Mouse (Mus musculus): ENCODE data around the gene Spem1. TPM values are rescaled to one million over a fixed set of nuclear protein-coding genes. Genes with fewer than 3 reads are reported as not detected.

The Spem1 gene
- polyA plus RNA-seq, 1 experiment = 1.4 TPM

DNA sequence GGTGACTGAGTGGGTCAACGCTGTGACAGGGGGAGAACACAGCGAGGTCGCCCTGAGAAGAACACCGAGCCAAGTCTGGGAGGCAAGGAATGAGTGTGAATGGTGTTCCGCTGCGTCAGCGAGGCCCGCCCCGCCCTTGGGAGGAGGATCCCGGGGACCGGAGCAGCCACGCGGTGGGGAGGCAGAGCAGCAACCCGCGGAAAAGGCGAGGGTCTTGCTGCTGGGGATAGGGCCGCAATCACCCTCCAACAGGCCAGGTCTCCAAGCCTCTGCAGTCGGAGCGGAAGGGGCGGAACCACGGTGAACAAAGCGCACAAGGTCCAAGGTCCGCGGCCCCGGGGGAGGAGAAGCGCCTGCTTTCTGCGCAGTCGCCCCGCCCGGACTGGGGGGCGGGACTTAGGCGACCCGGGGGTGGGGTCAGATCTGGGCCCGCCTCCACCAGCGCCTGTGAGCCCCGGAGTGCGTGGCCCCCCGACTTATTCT is 24.3 kb upstream of the Spem1 start, which contains the start of gene Plscr3:
Gene Plscr3 (plus strand): TSS at position 179 of the 483 bp plus-strand sequence.
- DNase-seq = peak; percentile 88 to 92
- peak within 1 kb of the TSS; percentile 61 for H3K4me3 ChIP-seq (replicated peaks; ENCODE audit: insufficient read depth, low read depth, low read length)
- WGBS = under 1% methylated on average over 37 of the region's 38 CpGs
- peak within 1 kb of the TSS; percentile 42 for H3K27ac ChIP-seq (ENCODE audit: insufficient read depth, low read length)
- H3K4me1 ChIP-seq (ENCODE audit: control insufficient read depth, insufficient read depth, low read length) = peaks cover 14% of the 10 kb centered on the region
- TF ChIP-seq CTCF (IDR thresholded peaks at IDR 0.05; ENCODE audit: borderline replicate concordance, insufficient read depth, low read depth, low read length) = no peak
- peak; percentile 73 for TF ChIP-seq POLR2A (IDR thresholded peaks at IDR 0.05; ENCODE audit: borderline replicate concordance, insufficient read depth, low read length)
- no peaks in the 10 kb centered on the region for H3K27me3 ChIP-seq (ENCODE audit: control insufficient read depth, insufficient read depth, low read length)

GRCm38 (mm10) chr11:69838714-69839104 is 16.7 kb upstream of the Spem1 start:
- WGBS = under 1% methylated on average over 7 of the region's 7 CpGs
- H3K27me3 ChIP-seq (ENCODE audit: control insufficient read depth, insufficient read depth, low read length) = no peaks in the 10 kb centered on the region
- TF ChIP-seq POLR2A (IDR thresholded peaks at IDR 0.05; ENCODE audit: borderline replicate concordance, insufficient read depth, low read length) (no peak), CTCF (IDR thresholded peaks at IDR 0.05; ENCODE audit: borderline replicate concordance, insufficient read depth, low read depth, low read length) (no peak)

DNA sequence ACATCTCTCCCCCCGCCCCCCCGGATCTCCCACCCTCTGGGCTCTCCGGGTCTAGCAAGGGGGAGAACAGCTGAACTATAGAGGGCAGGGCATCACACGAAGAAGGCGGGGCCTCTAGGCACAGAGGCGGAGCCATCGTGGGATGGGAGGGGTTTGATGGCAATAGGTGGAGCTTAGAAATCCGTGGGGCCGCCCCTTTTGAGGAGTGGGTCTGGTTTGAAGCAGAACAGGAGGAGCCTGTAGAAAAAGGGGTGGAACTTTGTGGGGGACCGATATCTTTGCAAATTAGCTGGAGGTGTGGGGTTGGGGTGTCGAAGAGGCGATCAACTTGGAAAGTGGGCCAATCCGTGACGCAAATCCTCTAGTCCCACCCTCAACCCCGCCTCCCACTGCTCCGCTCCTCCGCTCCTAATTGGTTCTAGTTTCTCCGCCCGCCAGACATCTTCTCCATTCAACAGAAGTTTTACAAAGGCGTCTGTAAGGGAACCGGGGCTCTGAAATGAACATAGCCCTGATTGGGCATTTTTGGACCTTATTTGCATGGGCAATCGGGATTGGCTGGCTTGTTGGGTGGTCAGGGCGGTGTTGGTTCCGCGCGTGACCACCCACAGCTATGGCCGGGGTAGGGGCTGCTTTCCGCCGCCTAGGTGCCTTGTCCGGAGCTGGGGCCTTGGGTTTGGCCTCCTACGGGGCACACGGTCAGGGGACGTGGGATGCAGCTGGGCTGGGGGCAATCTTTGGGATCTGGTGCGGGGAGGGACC is 16.2 kb upstream of the Spem1 start, which contains the start of gene Tmem256:
Gene Tmem256 (plus strand): TSS at position 563 of the 762 bp plus-strand sequence.
- no peak for TF ChIP-seq CTCF (IDR thresholded peaks at IDR 0.05; ENCODE audit: borderline replicate concordance, insufficient read depth, low read depth, low read length)
- TF ChIP-seq POLR2A (IDR thresholded peaks at IDR 0.05; ENCODE audit: borderline replicate concordance, insufficient read depth, low read length) = peak; percentile 82
- peaks cover 5% of the 10 kb centered on the region; the same call in 1 of the 2 replicates for H3K4me1 ChIP-seq (ENCODE audit: control insufficient read depth, insufficient read depth, low read length)
- H3K4me3 ChIP-seq (replicated peaks; ENCODE audit: insufficient read depth, low read depth, low read length) = peak within 1 kb of the TSS; percentile 98
- under 1% methylated on average over 34 of the region's 34 CpGs for WGBS
- peak within 1 kb of the TSS; percentile 86 for H3K27ac ChIP-seq (ENCODE audit: insufficient read depth, low read length)
- no peaks in the 10 kb centered on the region for H3K27me3 ChIP-seq (ENCODE audit: control insufficient read depth, insufficient read depth, low read length)
- DNase-seq = peak; percentile 97 to 99

More at GRCm38 (mm10) chr11:69838714-69839104, 16.7 kb upstream of the Spem1 start:
- Histone ChIP-seq H3K27ac (ENCODE audit: insufficient read depth, low read length) (peak overlapping the region; percentile 86), H3K4me1 (ENCODE audit: control insufficient read depth, insufficient read depth, low read length) (peaks cover 2% of the 10 kb centered on the region; the same call in 1 of the 2 replicates), H3K4me3 (replicated peaks; ENCODE audit: insufficient read depth, low read depth, low read length) (peak overlapping the region; percentile 89)
- peak in 1 of 2 experiments; percentile 44 for DNase-seq

GRCm38 (mm10) chr11:69837604-69837951 is 15.6 kb upstream of the Spem1 start, which contains the start of gene Nlgn2:
TSS of gene Nlgn2 (minus strand) at chr11:69837784.
- peaks cover 5% of the 10 kb centered on the region for H3K4me1 ChIP-seq (ENCODE audit: control insufficient read depth, insufficient read depth, low read length)
- H3K4me3 ChIP-seq (replicated peaks; ENCODE audit: insufficient read depth, low read depth, low read length) = peak within 1 kb of the TSS; percentile 98
- no peaks in the 10 kb centered on the region for H3K27me3 ChIP-seq (ENCODE audit: control insufficient read depth, insufficient read depth, low read length)
- no peak for DNase-seq
- H3K27ac ChIP-seq (ENCODE audit: insufficient read depth, low read length) = peak within 1 kb of the TSS; percentile 86
- peak; percentile 47 for TF ChIP-seq POLR2A (IDR thresholded peaks at IDR 0.05; ENCODE audit: borderline replicate concordance, insufficient read depth, low read length)
- no peak for TF ChIP-seq CTCF (IDR thresholded peaks at IDR 0.05; ENCODE audit: borderline replicate concordance, insufficient read depth, low read depth, low read length)
- under 1% methylated on average over 32 of the region's 32 CpGs for WGBS

DNA sequence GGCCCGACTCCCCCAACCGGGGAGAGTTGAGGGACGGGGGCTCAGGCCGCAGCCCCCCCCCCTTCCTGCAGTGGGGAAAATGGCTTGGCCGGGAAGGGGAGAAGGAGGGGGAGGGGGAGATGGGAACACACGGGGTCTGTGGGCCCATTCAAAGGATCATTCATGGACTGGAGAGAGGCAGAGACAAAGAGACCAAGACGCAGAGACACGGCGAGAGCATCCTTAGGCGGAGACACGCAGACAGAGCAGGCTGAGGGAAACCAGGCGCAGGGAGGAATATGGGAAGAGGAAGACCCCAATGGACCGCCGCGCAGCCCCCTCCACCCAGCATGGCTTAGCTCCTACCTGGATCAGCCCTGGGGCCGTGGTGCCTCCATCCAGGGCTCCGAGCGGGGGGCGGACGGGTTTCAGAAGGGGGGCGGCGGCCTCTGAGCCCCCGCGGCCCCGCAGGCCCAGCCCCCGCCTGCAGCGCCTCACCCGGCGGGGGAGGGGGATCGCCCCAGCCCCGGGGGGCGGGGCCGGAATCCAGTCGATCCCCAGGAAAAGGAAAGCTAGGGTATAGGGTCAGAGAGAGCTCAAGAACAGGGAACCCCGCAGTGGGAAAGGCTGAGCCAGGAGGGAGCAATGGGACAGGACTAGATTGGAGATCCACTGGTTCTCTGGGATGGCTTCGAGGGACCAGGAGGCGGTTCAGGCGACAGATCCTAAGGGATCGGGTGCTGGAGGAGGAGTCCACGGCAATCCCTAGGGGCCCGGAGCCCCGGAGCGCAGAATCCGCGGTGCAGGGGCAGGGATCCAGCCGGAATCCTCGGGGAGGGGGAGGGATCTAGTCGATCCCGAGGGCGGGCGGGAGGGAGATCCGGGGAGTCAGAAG is 15.0 kb upstream of the Spem1 start:
- H3K27ac ChIP-seq (ENCODE audit: insufficient read depth, low read length) = peak overlapping the region; percentile 86
- peaks cover 5% of the 10 kb centered on the region for H3K4me1 ChIP-seq (ENCODE audit: control insufficient read depth, insufficient read depth, low read length)
- H3K4me3 ChIP-seq (replicated peaks; ENCODE audit: insufficient read depth, low read depth, low read length) = peak overlapping the region; percentile 98
- peak; percentile 36 to 81 for DNase-seq
- TF ChIP-seq POLR2A (IDR thresholded peaks at IDR 0.05; ENCODE audit: borderline replicate concordance, insufficient read depth, low read length) (no peak), CTCF (IDR thresholded peaks at IDR 0.05; ENCODE audit: borderline replicate concordance, insufficient read depth, low read depth, low read length) (no peak)
- WGBS = 2% methylated on average over 52 of the region's 52 CpGs
- H3K27me3 ChIP-seq (ENCODE audit: control insufficient read depth, insufficient read depth, low read length) = no peaks in the 10 kb centered on the region

- DNase-seq = peak in 1 of 2 experiments; percentile 45
- H3K4me1 ChIP-seq (ENCODE audit: control insufficient read depth, insufficient read depth, low read length) = peaks cover 5% of the 10 kb centered on the region
- TF ChIP-seq POLR2A (IDR thresholded peaks at IDR 0.05; ENCODE audit: borderline replicate concordance, insufficient read depth, low read length) = no peak
- no peak for TF ChIP-seq CTCF (IDR thresholded peaks at IDR 0.05; ENCODE audit: borderline replicate concordance, insufficient read depth, low read depth, low read length)
- 5% methylated on average over 3 of the region's 4 CpGs for WGBS
- H3K4me3 ChIP-seq (replicated peaks; ENCODE audit: insufficient read depth, low read depth, low read length) = peak overlapping the region; percentile 98
- H3K27me3 ChIP-seq (ENCODE audit: control insufficient read depth, insufficient read depth, low read length) = no peaks in the 10 kb centered on the region
- H3K27ac ChIP-seq (ENCODE audit: insufficient read depth, low read length) = no peak overlapping the region
Measured at GRCm38 (mm10) chr11:69835966-69836335, 14.0 kb upstream of the Spem1 start.

DNA sequence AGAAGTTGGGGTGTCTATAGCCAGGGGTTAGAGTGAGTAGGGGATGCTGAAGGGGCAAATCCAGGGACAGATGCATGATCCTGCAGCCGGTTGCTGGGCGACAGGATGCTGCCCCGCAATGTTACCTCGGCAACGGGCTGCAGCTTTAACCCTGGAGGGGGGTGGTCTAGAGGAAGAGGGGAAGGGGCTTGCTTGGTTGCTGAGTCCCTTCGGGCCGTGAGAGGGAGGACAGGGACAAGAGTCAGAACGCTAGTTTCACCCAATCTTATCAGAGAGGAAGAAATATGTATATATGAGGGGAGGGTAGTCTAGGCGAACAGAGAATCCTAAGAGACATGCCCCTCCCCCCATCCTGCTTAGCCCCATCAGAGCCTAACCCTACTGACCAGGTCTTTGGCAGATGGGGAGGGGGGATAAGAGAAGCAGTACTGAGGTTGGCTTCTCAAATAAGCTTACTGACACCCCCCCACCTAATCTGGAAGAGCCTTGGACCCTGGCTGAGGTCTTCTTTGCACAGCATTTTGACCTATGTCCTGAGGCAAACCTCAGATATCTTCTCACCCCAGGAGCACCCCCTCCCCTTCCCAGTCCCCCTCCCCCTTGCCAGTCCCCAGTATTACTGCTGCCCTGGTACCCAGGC is 13.5 kb upstream of the Spem1 start:
- DNase-seq = no peak
- Histone ChIP-seq H3K4me1 (ENCODE audit: control insufficient read depth, insufficient read depth, low read length) (peaks cover 5% of the 10 kb centered on the region), H3K27ac (ENCODE audit: insufficient read depth, low read length) (no peak overlapping the region), H3K27me3 (ENCODE audit: control insufficient read depth, insufficient read depth, low read length) (no peaks in the 10 kb centered on the region), H3K4me3 (replicated peaks; ENCODE audit: insufficient read depth, low read depth, low read length) (peak overlapping the region; percentile 98)
- WGBS = 16% methylated on average over 9 of the region's 9 CpGs
- no peak for TF ChIP-seq CTCF (IDR thresholded peaks at IDR 0.05; ENCODE audit: borderline replicate concordance, insufficient read depth, low read depth, low read length)
- no peak for TF ChIP-seq POLR2A (IDR thresholded peaks at IDR 0.05; ENCODE audit: borderline replicate concordance, insufficient read depth, low read length)
